Mouse (Mus musculus) olfactory bulb, adult 2 months (tissue): Measurements from ENCODE around the gene Galm. TPM values are rescaled to one million over a fixed set of nuclear protein-coding genes. Genes with fewer than 3 reads are reported as not detected.

Experiments
- H3K27ac ChIP-seq: fragments of 200-500 bp; 2 replicates; pipeline ENCODE4 v1.5.1; 2012; ENCODE audit warnings: low read depth, low read length; ENCODE audit not compliant: insufficient read depth
- H3K4me1 ChIP-seq: fragments of 200-500 bp; 2 replicates; pipeline ENCODE4 v1.6.1; 2012; ENCODE audit warnings: low read length; ENCODE audit not compliant: control insufficient read depth, insufficient read depth
- H3K4me3 ChIP-seq: fragments of 200-500 bp; 2 replicates; pipeline ENCODE4 v1.5.1; 2012; ENCODE audit warnings: mild to moderate bottlenecking, low read depth, low read length, moderate library complexity; ENCODE audit not compliant: insufficient read depth
- CTCF ChIP-seq: fragments of 200-500 bp; IDR thresholded peaks from 2 replicates; pipeline ENCODE4 v1.5.1; 2012; ENCODE audit warnings: low read depth, mild to moderate bottlenecking, low read length, moderate library complexity; ENCODE audit not compliant: insufficient read depth
- POLR2A ChIP-seq: fragments of 200-500 bp; IDR thresholded peaks from 2 replicates; pipeline ENCODE4 v1.6.1; 2012; ENCODE audit warnings: mild to moderate bottlenecking, low read depth, low read length, moderate library complexity; ENCODE audit not compliant: insufficient read depth
- WGBS: fragments of 180-500 bp; shearing (Covaris S2); methylation state at CpG from one replicate; pipeline ENCODE4 v1.1.7; 2018; 5-methylcytosine and 5-hydroxymethylcytosine counted together
- polyA plus RNA-seq: library from polyadenylated mRNA; stranded (reverse); fragments of >200 nt; gene quantifications from 2 replicates; pipeline ENCODE4 v1.2.4, GENCODE M21; 2012; ENCODE audit warnings: low replicate concordance; ENCODE audit not compliant: missing spikeins, insufficient read depth, insufficient read length

The Galm gene
- polyA plus RNA-seq, 1 experiment: not detected

- TF ChIP-seq POLR2A (no peak), CTCF (no peak)
- Histone ChIP-seq H3K27ac (no peak overlapping the region), H3K4me1 (peaks cover 8% of the 10 kb centered on the region), H3K4me3 (peak overlapping the region; percentile 7; the same call in 1 of the 2 replicates)
- 82% methylated on average over 9 of the region's 9 CpGs for WGBS
Measured at GRCm38 (mm10) chr17:80095254-80095899, 31.9 kb upstream of the Galm start.

- WGBS: 17% methylated on average over 20 of the region's 20 CpGs
- no peak for TF ChIP-seq POLR2A
- no peak for TF ChIP-seq CTCF
- Histone ChIP-seq H3K4me3 (peak overlapping the region; percentile 7; the same call in 1 of the 2 replicates), H3K27ac (no peak overlapping the region), H3K4me1 (peaks cover 8% of the 10 kb centered on the region)
Measured at GRCm38 (mm10) chr17:80096043-80096719, 31.1 kb upstream of the Galm start.

- WGBS: 90% methylated on average over 8 of the region's 8 CpGs
- H3K27ac ChIP-seq: no peak overlapping the region
- no peak overlapping the region for H3K4me3 ChIP-seq
- peaks cover 8% of the 10 kb centered on the region for H3K4me1 ChIP-seq
- TF ChIP-seq POLR2A: no peak
- TF ChIP-seq CTCF: no peak
Measured at GRCm38 (mm10) chr17:80096720-80097114, 30.6 kb upstream of the Galm start.

DNA sequence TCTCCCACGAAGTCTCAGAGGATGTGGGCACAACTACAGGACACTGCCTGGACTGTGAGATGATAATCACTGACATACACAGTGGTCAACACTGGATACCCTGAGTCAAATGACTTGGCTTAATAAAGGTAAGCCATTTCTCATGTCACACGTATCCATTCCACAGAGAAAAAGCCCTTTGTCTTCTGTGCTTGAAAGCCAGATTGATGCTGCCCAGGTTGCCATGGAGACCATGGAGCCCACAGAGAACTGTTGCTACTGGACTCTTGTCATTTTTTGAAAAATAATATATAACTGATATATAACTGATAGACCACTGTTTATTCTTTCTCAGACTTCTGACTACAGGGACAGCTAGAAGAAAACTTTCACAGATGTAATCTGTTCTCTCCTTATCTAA lies 30.1 kb upstream of the Galm start:
- TF ChIP-seq CTCF: no peak
- no peak for TF ChIP-seq POLR2A
- Histone ChIP-seq H3K4me1 (peaks cover 8% of the 10 kb centered on the region), H3K27ac (no peak overlapping the region), H3K4me3 (no peak overlapping the region)
- WGBS: 76% methylated on average over 2 of the region's 2 CpGs

- no peak overlapping the region for H3K27ac ChIP-seq
- H3K4me1 ChIP-seq: peaks cover 8% of the 10 kb centered on the region
- TF ChIP-seq POLR2A: no peak
- no peak for TF ChIP-seq CTCF
- H3K4me3 ChIP-seq: no peak overlapping the region
- 38% methylated on average over 6 of the region's 6 CpGs for WGBS
Measured at GRCm38 (mm10) chr17:80099823-80100222, 27.4 kb upstream of the Galm start.

DNA sequence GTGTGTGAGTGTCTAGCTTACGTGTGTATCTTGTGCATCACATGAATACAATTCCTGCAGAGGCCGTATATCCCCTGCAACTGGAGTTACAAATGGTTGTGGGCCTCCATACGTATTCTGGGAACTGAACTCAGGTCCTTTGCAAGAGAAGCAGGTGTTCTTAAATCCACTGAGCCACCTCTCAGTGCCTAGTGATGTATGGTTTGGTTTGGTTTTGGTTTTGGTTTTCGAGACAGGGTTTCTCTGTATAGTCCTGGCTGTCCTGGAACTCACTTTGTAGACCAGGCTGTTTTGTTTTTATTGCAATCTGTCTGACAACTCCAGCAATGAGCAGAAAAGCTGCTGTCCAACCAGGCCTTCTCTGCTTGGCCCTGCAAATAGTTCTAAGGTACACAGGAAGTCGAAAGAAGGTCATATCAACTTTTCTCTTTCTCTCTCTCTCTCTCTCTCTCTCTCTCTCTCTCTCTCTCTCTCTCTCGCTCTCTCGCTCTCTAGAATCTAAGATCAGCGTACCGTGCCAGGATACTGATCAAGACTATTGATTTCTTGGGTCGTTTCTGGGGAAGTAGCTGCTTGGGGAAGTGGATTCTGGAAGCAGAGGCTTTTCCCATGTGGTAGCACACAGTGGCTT lies 21.8 kb upstream of the Galm start:
- Histone ChIP-seq H3K4me3 (no peak overlapping the region), H3K4me1 (no peaks in the 10 kb centered on the region), H3K27ac (no peak overlapping the region)
- WGBS: 89% methylated on average over 10 of the region's 10 CpGs
- TF ChIP-seq POLR2A (no peak), CTCF (no peak)

- Histone ChIP-seq H3K4me3 (no peak overlapping the region), H3K27ac (no peak overlapping the region), H3K4me1 (0 out of 2 replicates have a peak, but pooled peaks cover 3% of the 10 kb centered on the region)
- TF ChIP-seq CTCF: no peak
- no peak for TF ChIP-seq POLR2A
- WGBS: 74% methylated on average over 5 of the region's 5 CpGs
Measured at GRCm38 (mm10) chr17:80112665-80113305, 14.5 kb upstream of the Galm start.

GRCm38 (mm10) chr17:80113468-80113867 lies 13.8 kb upstream of the Galm start:
- 94% methylated on average over 4 of the region's 4 CpGs for WGBS
- Histone ChIP-seq H3K4me1 (0 out of 2 replicates have a peak, but pooled peaks cover 3% of the 10 kb centered on the region), H3K27ac (no peak overlapping the region), H3K4me3 (no peak overlapping the region)
- TF ChIP-seq POLR2A (no peak), CTCF (no peak)

DNA sequence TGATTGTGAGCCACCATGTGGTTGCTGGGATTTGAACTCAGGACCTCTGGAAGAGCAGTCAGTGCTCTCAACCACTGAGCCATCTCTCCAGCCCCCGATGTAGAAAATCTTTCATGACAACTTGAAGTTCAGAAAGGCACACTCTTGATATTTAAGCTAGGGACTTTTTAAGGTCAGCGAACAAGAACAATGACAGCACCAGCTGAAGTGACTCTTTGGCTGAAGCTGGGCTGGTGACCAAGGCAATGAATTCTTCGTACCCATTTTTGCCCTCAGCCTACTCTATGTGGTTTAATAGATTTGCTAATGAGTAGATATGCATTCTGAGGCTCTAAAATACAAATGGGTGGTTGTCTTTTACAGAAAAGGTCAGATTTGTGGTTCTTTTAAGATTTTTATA lies 6.9 kb upstream of the Galm start:
- TF ChIP-seq POLR2A (no peak), CTCF (no peak)
- H3K4me3 ChIP-seq: no peak overlapping the region
- no peak overlapping the region for H3K27ac ChIP-seq
- no peaks in the 10 kb centered on the region for H3K4me1 ChIP-seq
- WGBS: 69% methylated on average over 3 of the region's 3 CpGs
